Mouse (Mus musculus) MEL (cell line): ENCODE measurements around the gene Atpaf1. TPM values are rescaled to one million over a fixed set of nuclear protein-coding genes. Genes with fewer than 3 reads are reported as not detected.

Experiments used
- DNase-seq: peaks from one replicate; pipeline ENCODE4 v3.0.0; 2011; ENCODE audit warnings: low read depth, low spot score
- H3K27ac ChIP-seq: 2 replicates; pipeline ENCODE4 v1.5.1; 2012; ENCODE audit warnings: low read depth, mild to moderate bottlenecking, control low read depth, low read length, moderate library complexity; ENCODE audit not compliant: control insufficient read depth
- H3K27me3 ChIP-seq, 2 experiments: fragments of 150-350 bp in 1 of 2; sonication (generic) in 1 of 2; 2 replicates each; pipeline ENCODE4 v1.6.1; 2012; ENCODE audit warnings: low read length in 2 of 2, mild to moderate bottlenecking in 2 of 2, improper control_type of control experiment in 1 of 2, moderate library complexity in 1 of 2; ENCODE audit not compliant: insufficient read depth in 2 of 2, control insufficient read depth in 1 of 2
- H3K36me3 ChIP-seq, 2 experiments: 2 replicates each; pipeline ENCODE4 v1.6.1; 2012 to 2014; ENCODE audit warnings: low read length in 2 of 2, improper control_type of control experiment in 1 of 2, inconsistent platforms in 1 of 2, mild to moderate bottlenecking in 1 of 2; ENCODE audit not compliant: insufficient read depth in 2 of 2, control insufficient read depth in 1 of 2
- H3K4me1 ChIP-seq, 2 experiments: fragments of 150-350 bp in 1 of 2; sonication (generic) in 1 of 2; 2 replicates each; pipeline ENCODE4 v1.6.1; 2012; ENCODE audit warnings: low read length in 2 of 2, improper control_type of control experiment in 1 of 2, mild to moderate bottlenecking in 1 of 2; ENCODE audit not compliant: insufficient read depth in 2 of 2, control insufficient read depth in 1 of 2
- H3K4me3 ChIP-seq, 2 experiments: fragments of 150-350 bp in 1 of 2; sonication (generic) in 1 of 2; 2 replicates each; pipeline ENCODE4 v1.5.1; 2012; ENCODE audit warnings: low read depth in 2 of 2, low read length in 2 of 2, mild to moderate bottlenecking in 2 of 2, moderate library complexity in 2 of 2, control low read depth in 1 of 2, improper control_type of control experiment in 1 of 2; ENCODE audit not compliant: control insufficient read depth in 1 of 2, insufficient read depth in 1 of 2
- H3K79me2 ChIP-seq: 2 replicates; pipeline ENCODE4 v1.6.1; 2012; ENCODE audit warnings: mild to moderate bottlenecking, low read length, moderate library complexity; ENCODE audit not compliant: control insufficient read depth, poor library complexity, insufficient read depth
- H3K9ac ChIP-seq: 2 replicates; pipeline ENCODE4 v1.6.1; 2012; ENCODE audit warnings: low read depth, mild to moderate bottlenecking, control low read depth, low read length, moderate library complexity; ENCODE audit not compliant: control insufficient read depth, poor library complexity, severe bottlenecking
- H3K9me3 ChIP-seq: fragments of 150-350 bp; sonication (generic); replicated peaks from 2 replicates; pipeline ENCODE4 v1.6.1; 2012; ENCODE audit warnings: mild to moderate bottlenecking, low read length, improper control_type of control experiment, moderate library complexity; ENCODE audit not compliant: insufficient read depth
- BHLHE40 ChIP-seq: IDR thresholded peaks from 2 replicates; pipeline ENCODE4 v1.6.1; 2012; ENCODE audit warnings: low read depth, mild to moderate bottlenecking, inconsistent platforms, low read length, improper control_type of control experiment, borderline replicate concordance
- CHD1 ChIP-seq: IDR thresholded peaks from 2 replicates; pipeline ENCODE4 v1.6.1; 2012; ENCODE audit warnings: low read depth, mild to moderate bottlenecking, inconsistent platforms, low read length, improper control_type of control experiment
- GATA1 ChIP-seq: IDR thresholded peaks from 2 replicates; pipeline ENCODE4 v1.6.1; 2011; ENCODE audit warnings: low read depth, low read length, improper control_type of control experiment
- HCFC1 ChIP-seq: IDR thresholded peaks from 2 replicates; pipeline ENCODE4 v1.6.1; 2012; ENCODE audit warnings: low read depth, mild to moderate bottlenecking, inconsistent platforms, low read length, improper control_type of control experiment, moderate library complexity
- MAX ChIP-seq: IDR thresholded peaks from 2 replicates; pipeline ENCODE4 v1.6.1; 2011; ENCODE audit warnings: low read length, improper control_type of control experiment
- MXI1 ChIP-seq: IDR thresholded peaks from 2 replicates; pipeline ENCODE4 v1.6.1; 2011; ENCODE audit warnings: mild to moderate bottlenecking, low read depth, low read length, improper control_type of control experiment
- NELFE ChIP-seq: IDR thresholded peaks from 2 replicates; pipeline ENCODE4 v1.6.1; 2011; ENCODE audit warnings: low read depth, low read length, improper control_type of control experiment
- NRF1 ChIP-seq: IDR thresholded peaks from 2 replicates; pipeline ENCODE4 v1.6.1; 2014; ENCODE audit warnings: low read depth, mild to moderate bottlenecking, inconsistent platforms, low read length, improper control_type of control experiment, moderate library complexity; ENCODE audit not compliant: poor library complexity, insufficient read depth, severe bottlenecking
- POLR2AphosphoS5 ChIP-seq: IDR thresholded peaks from 2 replicates; pipeline ENCODE4 v1.6.1; 2012; ENCODE audit warnings: low read depth, borderline replicate concordance, mild to moderate bottlenecking, inconsistent platforms, low read length, moderate library complexity, mixed read lengths
- TAL1 ChIP-seq: IDR thresholded peaks from 2 replicates; pipeline ENCODE4 v1.6.1; 2012; ENCODE audit warnings: mild to moderate bottlenecking, inconsistent platforms, low read length, moderate library complexity, mixed read lengths
- UBTF ChIP-seq: IDR thresholded peaks from 2 replicates; pipeline ENCODE4 v1.6.1; 2012; ENCODE audit warnings: low read depth, mild to moderate bottlenecking, inconsistent platforms, low read length, improper control_type of control experiment, moderate library complexity, borderline replicate concordance; ENCODE audit not compliant: insufficient read depth
- ZKSCAN1 ChIP-seq: IDR thresholded peaks from 2 replicates; pipeline ENCODE4 v1.6.1; 2012; ENCODE audit warnings: low read depth, mild to moderate bottlenecking, inconsistent platforms, low read length, improper control_type of control experiment, moderate library complexity
- ZMIZ1 ChIP-seq: IDR thresholded peaks from 2 replicates; pipeline ENCODE4 v1.6.1; 2012; ENCODE audit warnings: low read depth, mild to moderate bottlenecking, inconsistent platforms, low read length, improper control_type of control experiment, moderate library complexity
- polyA plus RNA-seq, 2 experiments: library from polyadenylated mRNA; stranded (reverse) in 1 of 2; unstranded in 1 of 2; fragments of >175 nt in 1 of 2; fragments of >200 nt in 1 of 2; gene quantifications; 2 replicates each; pipeline versions ENCODE4 v1.2.1 to v1.2.4; 2012; ENCODE audit warnings: low replicate concordance in 2 of 2, low read depth in 1 of 2; ENCODE audit not compliant: insufficient read length in 2 of 2, insufficient read depth in 1 of 2, missing spikeins in 1 of 2
- total RNA-seq: library from RNA; depleted of rRNA; stranded (reverse); fragments of 300-350 nt; gene quantifications from 2 replicates; pipeline ENCODE4 v1.2.3, GENCODE M21; 2012

Atpaf1 gene
- total and polyA plus RNA-seq, 3 experiments, result 23.4 to 24.5 TPM; not detected in 1

GRCm38 (mm10) chr4:115780269-115780668 is 4.3 kb upstream of the Atpaf1 start:
- Histone ChIP-seq H3K4me3 (no peak overlapping the region), H3K27me3 (no peaks in the 10 kb centered on the region), H3K9ac (no peak overlapping the region), H3K79me2 (peaks cover 3% of the 10 kb centered on the region), H3K4me1 (peaks cover 6 to 9% of the 10 kb centered on the region in 2 experiments; a peak in 2 of 4 replicates), H3K9me3 (no peaks in the 10 kb centered on the region), H3K27ac (no peak overlapping the region), H3K36me3 (peaks cover 3 to 6% of the 10 kb centered on the region in 2 experiments; a peak in 3 of 4 replicates)
- DNase-seq, result no peak
- TF ChIP-seq UBTF (no peak), NELFE (no peak), BHLHE40 (no peak), GATA1 (no peak)

- Histone ChIP-seq H3K4me1 (peaks cover 6 to 14% of the 10 kb centered on the region in 2 experiments; a peak in 3 of 4 replicates), H3K27me3 (no peaks in the 10 kb centered on the region), H3K27ac (no peak within 1 kb of the TSS), H3K79me2 (peaks cover 9% of the 10 kb centered on the region), H3K9ac (no peak within 1 kb of the TSS), H3K4me3 (no peak within 1 kb of the TSS), H3K9me3 (no peaks in the 10 kb centered on the region), H3K36me3 (peaks cover 3 to 6% of the 10 kb centered on the region in 2 experiments; a peak in 3 of 4 replicates)
- TF ChIP-seq TAL1, result no peak
- no peak for TF ChIP-seq POLR2AphosphoS5
- no peak for TF ChIP-seq NRF1
- TF ChIP-seq HCFC1, result no peak
- no peak for TF ChIP-seq BHLHE40
- no peak for TF ChIP-seq MXI1
- no peak for TF ChIP-seq ZMIZ1
- TF ChIP-seq ZKSCAN1, result no peak
- TF ChIP-seq UBTF, result no peak
- TF ChIP-seq MAX, result no peak
- TF ChIP-seq CHD1, result no peak
- no peak for DNase-seq
Observed at GRCm38 (mm10) chr4:115780918-115781317, 3.7 kb upstream of the Atpaf1 start, which contains the start of gene Tex38. Gene Tex38, minus strand, starts transcription at chr4:115781018.
